In genomic region chr5:143049013-143049385, GRCm38 (mm10) we compare ENCODE assay signal across 9 mouse cellular contexts.
DNase-seq lines count a peak whose midpoint lies in the region; ATAC-seq and TF ChIP-seq lines count a peak whose summit lies in the region.
"Had no signal": no experiment of that assay in that cellular context is flagged by ENCODE, and none has a peak within 500 bp of the region (broad histone marks: within the 10 kb centered on the region; RNA-seq: fewer than 3 reads in every experiment).

No protein-coding gene starts in this region.

- H3K4me3 ChIP-seq in kidney, postnatal 0 days (replicated peaks; ENCODE audit: low read depth, low read length), result no peak overlapping the region
- no peak overlapping the region for H3K4me3 ChIP-seq in cortical plate, adult 2 months (ENCODE audit: insufficient read depth, low read length)
- H3K4me3 ChIP-seq in heart, postnatal 0 days (ENCODE audit: low read depth, low read length), result no peak overlapping the region
- no peak overlapping the region for H3K4me3 ChIP-seq in midbrain, embryonic 16.5 days (ENCODE audit: low read depth, low read length)

- H3K4me1 ChIP-seq in kidney, postnatal 0 days (replicated peaks; ENCODE audit: insufficient read depth, low read length), result peaks cover 8% of the 10 kb centered on the region; the same call in 1 of the 2 replicates
- peaks cover 13% of the 10 kb centered on the region for H3K4me1 ChIP-seq in cortical plate, adult 2 months (ENCODE audit: control insufficient read depth, insufficient read depth, low read length)
- peaks cover 33% of the 10 kb centered on the region for H3K4me1 ChIP-seq in heart, postnatal 0 days (ENCODE audit: control insufficient read depth, insufficient read depth)
- peaks cover 31% of the 10 kb centered on the region for H3K4me1 ChIP-seq in midbrain, embryonic 16.5 days (ENCODE audit: control insufficient read depth, insufficient read depth, low read length)

- TF ChIP-seq POLR2A in cortical plate, adult 2 months (IDR thresholded peaks at IDR 0.05; ENCODE audit: extremely low read depth, insufficient read depth, low read length), result no peak

- 79% methylated on average over 1 of the region's 1 CpGs for WGBS in kidney, postnatal 0 days
- 58% methylated on average over 1 of the region's 1 CpGs for WGBS in heart, postnatal 0 days
- 69% methylated on average over 1 of the region's 1 CpGs for WGBS in midbrain, embryonic 16.5 days

- H3K4me2 ChIP-seq in kidney, postnatal 0 days (ENCODE audit: low read length), result no peak overlapping the region
- no peak overlapping the region for H3K4me2 ChIP-seq in heart, postnatal 0 days (ENCODE audit: low read depth, low read length)
- H3K4me2 ChIP-seq in midbrain, embryonic 16.5 days (ENCODE audit: low read length), result no peak overlapping the region

- no peak for ATAC-seq in kidney, postnatal 0 days (replicated peaks; ENCODE audit: low FRiP score, low read depth)
- ATAC-seq in heart, postnatal 0 days (ENCODE audit: insufficient read depth, low read depth), result no peak
- no peak for ATAC-seq in midbrain, embryonic 16.5 days
- ATAC-seq in CD4-positive, CD25-positive, alpha-beta regulatory T cell, adult 4 months, result no peak

- 0 out of 2 replicates have a peak, but pooled peaks cover 9% of the 10 kb centered on the region for H3K36me3 ChIP-seq in kidney, postnatal 0 days (ENCODE audit: insufficient read depth, low read length)
- H3K36me3 ChIP-seq in heart, postnatal 0 days (replicated peaks; ENCODE audit: control insufficient read depth, insufficient read depth, low read length), result 0 out of 2 replicates have a peak, but pooled peaks cover 6% of the 10 kb centered on the region
- no peaks in the 10 kb centered on the region for H3K36me3 ChIP-seq in midbrain, embryonic 16.5 days (ENCODE audit: control insufficient read depth, insufficient read depth, low read length)

- no peak for TF ChIP-seq EP300 in heart, postnatal 0 days (IDR thresholded peaks at IDR 0.05; ENCODE audit: low read depth)

- TF ChIP-seq CTCF in kidney, postnatal 0 days (IDR thresholded peaks at IDR 0.05; ENCODE audit: low read depth), result no peak
- no peak for TF ChIP-seq CTCF in cortical plate, adult 2 months (IDR thresholded peaks at IDR 0.05; ENCODE audit: extremely low read depth, insufficient read depth, low read length)
- no peak for TF ChIP-seq CTCF in heart, postnatal 0 days (IDR thresholded peaks at IDR 0.05; ENCODE audit: low read depth)

- peak overlapping the region; percentile 77 for H3K27ac ChIP-seq in kidney, postnatal 0 days
- 0 out of 2 replicates have a peak overlapping the region, but pooled peaks have one; percentile 40 for H3K27ac ChIP-seq in cortical plate, adult 2 months (ENCODE audit: insufficient read depth, low read length)
- H3K27ac ChIP-seq in heart, postnatal 0 days (ENCODE audit: low read depth), result peak overlapping the region; percentile 60
- H3K27ac ChIP-seq in midbrain, embryonic 16.5 days (ENCODE audit: low read length), result peak overlapping the region; percentile 80

- no peaks in the 10 kb centered on the region for H3K27me3 ChIP-seq in kidney, postnatal 0 days (ENCODE audit: insufficient read depth, low read length)
- H3K27me3 ChIP-seq in heart, postnatal 0 days (ENCODE audit: control insufficient read depth, insufficient read depth, low read length), result no peaks in the 10 kb centered on the region
- H3K27me3 ChIP-seq in midbrain, embryonic 16.5 days (ENCODE audit: control insufficient read depth, insufficient read depth, low read depth, low read length), result no peaks in the 10 kb centered on the region

- no peak for DNase-seq in kidney, postnatal 0 days (ENCODE audit: low spot score)
- DNase-seq in kidney, adult 8-10 months, result no peak
- DNase-seq in heart, postnatal 0 days (ENCODE audit: low spot score), result no peak
- DNase-seq in cerebellum, postnatal 10 days, result no peak
- DNase-seq: cerebellum, postnatal 36 days; lung, adult 2 months had no signal

- H3K9ac ChIP-seq in kidney, postnatal 0 days (ENCODE audit: low read depth, low read length), result no peak overlapping the region
- H3K9ac ChIP-seq in heart, postnatal 0 days (replicated peaks; ENCODE audit: low read depth, low read length), result no peak overlapping the region
- H3K9ac ChIP-seq in midbrain, embryonic 16.5 days (ENCODE audit: low read depth, low read length), result no peak overlapping the region

- H3K9me3 ChIP-seq in kidney, postnatal 0 days (replicated peaks; ENCODE audit: low read length), result no peaks in the 10 kb centered on the region
- H3K9me3 ChIP-seq in heart, postnatal 0 days (replicated peaks; ENCODE audit: control insufficient read depth, low read length), result no peaks in the 10 kb centered on the region
- H3K9me3 ChIP-seq in midbrain, embryonic 16.5 days (replicated peaks; ENCODE audit: control insufficient read depth, low read length, poor library complexity, severe bottlenecking), result no peaks in the 10 kb centered on the region
